10 mouse cellular contexts compared by ENCODE assay signal in genomic region chr15:77782449-77783014, GRCm38 (mm10). TPM values are rescaled to one million over a fixed set of nuclear protein-coding genes. Genes with fewer than 3 reads are reported as not detected.
DNase-seq lines count a peak whose midpoint lies in the region; TF ChIP-seq lines count a peak whose summit lies in the region.
"Had no signal": no experiment of that assay in that cellular context is flagged by ENCODE, and none has a peak within 500 bp of the region (broad histone marks: within the 10 kb centered on the region; RNA-seq: fewer than 3 reads in every experiment).

No protein-coding gene starts in this region.

- DNase-seq in adrenal gland, postnatal 14 days: peak; percentile 67
- no peak for DNase-seq in adrenal gland, postnatal 4 days (ENCODE audit: low spot score in 2 of 2)
- DNase-seq in spleen, adult 2 months (ENCODE audit: low read depth in 1 of 2, low spot score in 2 of 2): no peak
- DNase-seq in spleen, adult 18-20 months: no peak
- peak; percentile 45 for DNase-seq in large intestine, adult 2 months (ENCODE audit: low read depth, low spot score)
- peak; percentile 75 for DNase-seq in thymus, postnatal 4 days
- DNase-seq in right cerebral cortex, postnatal 14 days: no peak
- no peak for DNase-seq in left cerebral cortex, adult 9 months (ENCODE audit: low spot score in 2 of 2)

- H3K4me3 ChIP-seq in spleen, adult 2 months (ENCODE audit: extremely low read depth, insufficient read depth, insufficient read length): no peak overlapping the region

- H3K27ac ChIP-seq in spleen, adult 2 months (ENCODE audit: insufficient read depth, low read length): no peak overlapping the region

- peak; percentile 51; the same call in 1 of the 2 replicates for TF ChIP-seq CTCF in spleen, adult 2 months (IDR thresholded peaks at IDR 0.05; ENCODE audit: extremely low read depth, insufficient read depth, insufficient read length, insufficient replicate concordance)

- no peaks in the 10 kb centered on the region for H3K27me3 ChIP-seq in spleen, adult 2 months (ENCODE audit: control insufficient read depth, insufficient read depth, low read length)

- H3K4me1 ChIP-seq in spleen, adult 2 months (ENCODE audit: control insufficient read depth, insufficient read depth, insufficient read length): no peaks in the 10 kb centered on the region

- WGBS in spleen, adult 2 months: 83% methylated on average over 11 of the region's 11 CpGs
- 71% methylated on average over 11 of the region's 11 CpGs for WGBS in large intestine, adult 2 months

- H3K36me3 ChIP-seq in spleen, adult 2 months (ENCODE audit: control insufficient read depth, insufficient read depth, low read length): peaks cover 93% of the 10 kb centered on the region

- TF ChIP-seq POLR2A in spleen, adult 2 months (IDR thresholded peaks at IDR 0.05; ENCODE audit: low read depth, low read length): no peak

RNA-seq across cellular contexts. Expression of gene Apol8, which starts 25.7 kb away (rescaled TPM):
- total RNA-seq in adrenal gland, postnatal 14 days (2021): 0.30 and 1.7 TPM in 2 replicates
- 1 to 10 TPM; 1.7 to 4.8 TPM for total RNA-seq in adrenal gland, postnatal 4 days (2021)
- polyA plus RNA-seq in spleen, adult 2 months (2012; rRNA removed): 4.3 and 5.9 TPM in 2 replicates
- polyA plus RNA-seq in large intestine, adult 2 months (2012; rRNA removed): 0.04 TPM in 1 of 2 replicates, not detected in the other

RNA-seq across cellular contexts. Expression of gene Apol9b, which starts 53.7 kb away (rescaled TPM):
- 0.33 and 0.71 TPM in 2 replicates for total RNA-seq in adrenal gland, postnatal 14 days (2021)
- under 1 TPM; 0.20 to 0.25 TPM for total RNA-seq in adrenal gland, postnatal 4 days (2021)
- 1.4 and 2.7 TPM in 2 replicates for polyA plus RNA-seq in spleen, adult 2 months (2012; rRNA removed)
- 16.8 and 44.4 TPM in 2 replicates for polyA plus RNA-seq in large intestine, adult 2 months (2012; rRNA removed)
- polyA plus RNA-seq: liver, embryonic 16.5 days; stomach, embryonic 14.5 days had no signal

RNA-seq across cellular contexts. Expression of gene Myh9, which starts 59.4 kb away (rescaled TPM):
- 280 and 301 TPM in 2 replicates for total RNA-seq in adrenal gland, postnatal 14 days (2021)
- 100 to 1,000 TPM; 251 to 311 TPM for total RNA-seq in adrenal gland, postnatal 4 days (2021)
- 138 and 142 TPM in 2 replicates for polyA plus RNA-seq in spleen, adult 2 months (2012; rRNA removed)
- 49.7 and 78.1 TPM in 2 replicates for polyA plus RNA-seq in large intestine, adult 2 months (2012; rRNA removed)

Comparison
In these comparisons a context has a peak if more than half of its experiments do, and no peak if none do; other contexts are left out.
1. DNase-seq: peak in adrenal gland, postnatal 14 days (single experiment), large intestine, adult 2 months (single experiment) and thymus, postnatal 4 days (single experiment); none in adrenal gland, postnatal 4 days (0 of 2), spleen, adult 2 months (0 of 2), spleen, adult 18-20 months (0 of 2), right cerebral cortex, postnatal 14 days (single experiment) and left cerebral cortex, adult 9 months (0 of 2).